Mouse (Mus musculus) layer of hippocampus, adult 9-10 months (tissue): ENCODE measurements around the gene Angptl2.

ENCODE experiments used
- DNase-seq: peaks from one replicate; pipeline ENCODE4 v3.0.0; 2022; ENCODE audit warnings: low spot score

Angptl2 gene

GRCm38 (mm10) chr2:33270569-33270968, 54.7 kb downstream of the Angptl2 start:
- DNase-seq = no peak

GRCm38 (mm10) chr2:33271511-33271910, 55.6 kb downstream of the Angptl2 start:
- DNase-seq = no peak

- DNase-seq = no peak
Measured at GRCm38 (mm10) chr2:33272665-33273439, 57.0 kb downstream of the Angptl2 start.

- no peak for DNase-seq
Measured at GRCm38 (mm10) chr2:33274719-33275490, 59.0 kb downstream of the Angptl2 start.

- no peak for DNase-seq
Measured at GRCm38 (mm10) chr2:33279758-33280157, 63.9 kb downstream of the Angptl2 start.

GRCm38 (mm10) chr2:33280525-33280924, 64.7 kb downstream of the Angptl2 start:
- no peak for DNase-seq

- no peak for DNase-seq
Measured at GRCm38 (mm10) chr2:33281807-33282206, 65.9 kb downstream of the Angptl2 start.

- no peak for DNase-seq
Measured at GRCm38 (mm10) chr2:33282877-33283276, 67.0 kb downstream of the Angptl2 start.

GRCm38 (mm10) chr2:33283674-33284073, 67.8 kb downstream of the Angptl2 start:
- DNase-seq = no peak

GRCm38 (mm10) chr2:33288837-33289236, 73.0 kb downstream of the Angptl2 start:
- no peak for DNase-seq

GRCm38 (mm10) chr2:33290491-33290890, 74.6 kb downstream of the Angptl2 start:
- DNase-seq = no peak

GRCm38 (mm10) chr2:33292057-33292456, 76.2 kb downstream of the Angptl2 start:
- DNase-seq = no peak

GRCm38 (mm10) chr2:33295115-33295514, 79.2 kb downstream of the Angptl2 start:
- DNase-seq = no peak
